Mouse (Mus musculus): ENCODE measurements at regions not wholly inside any gene's neighbourhood (a gene's known extent, or its start where the extent isn't known, plus 50 kb on each side); places are given as distances from the start of the nearest gene placed in this dataset.
A peak's percentile ranks its signal among the peaks of the same experiment; 100 is the strongest.

GRCm38 (mm10) chr13:44293736-44294416 lies 435.4 kb upstream of the Jarid2 start:
- peak; percentile 41 to 52 for DNase-seq (ENCODE audit: low spot score in 2 of 2)

- DNase-seq (ENCODE audit: low spot score in 2 of 2) = no peak
Observed at GRCm38 (mm10) chr13:44295621-44296020, 433.7 kb upstream of the Jarid2 start.

- no peak for DNase-seq (ENCODE audit: low spot score in 2 of 2)
Observed at GRCm38 (mm10) chr13:44300611-44301010, 428.7 kb upstream of the Jarid2 start.

DNA sequence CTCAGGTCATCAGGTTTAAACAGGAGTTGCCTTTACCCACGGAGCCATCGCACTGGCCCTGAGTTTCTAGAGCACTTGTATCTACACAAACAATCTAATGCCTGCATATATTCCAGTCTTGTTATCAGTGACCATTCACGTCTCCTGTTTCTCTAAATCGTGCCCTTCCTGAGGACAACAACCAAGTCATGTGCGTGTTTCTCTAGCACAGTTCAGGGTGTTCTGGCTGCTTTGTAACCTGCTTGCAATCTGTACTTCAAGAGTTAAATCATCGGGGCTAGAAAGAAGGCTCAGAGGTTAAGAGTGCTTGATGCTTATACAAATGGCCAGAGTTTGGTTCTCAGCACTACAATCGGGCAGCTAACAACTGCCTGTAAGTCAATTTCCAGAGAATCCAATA lies 428.1 kb upstream of the Jarid2 start:
- no peak for DNase-seq (ENCODE audit: low spot score in 2 of 2)

DNA sequence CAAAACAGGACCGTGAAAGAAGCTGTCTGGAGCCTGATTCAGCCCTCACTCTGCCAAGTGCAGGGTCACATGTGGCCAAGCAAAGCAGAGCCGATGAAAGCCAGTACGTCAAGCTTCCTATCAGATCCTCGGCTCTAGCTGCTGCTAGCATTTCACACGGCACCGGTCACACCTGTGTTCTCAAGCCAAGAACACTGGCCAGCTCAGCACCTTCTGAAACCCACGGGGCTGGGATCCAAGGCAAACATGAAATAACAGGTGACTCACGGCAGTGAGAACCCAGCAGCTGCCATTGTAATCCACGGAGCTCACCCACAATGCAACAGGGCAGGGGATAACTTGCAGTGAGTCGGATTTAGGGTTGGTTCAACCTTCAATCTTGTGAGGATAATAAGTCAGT lies 427.3 kb upstream of the Jarid2 start:
- no peak for DNase-seq (ENCODE audit: low spot score in 2 of 2)

DNA sequence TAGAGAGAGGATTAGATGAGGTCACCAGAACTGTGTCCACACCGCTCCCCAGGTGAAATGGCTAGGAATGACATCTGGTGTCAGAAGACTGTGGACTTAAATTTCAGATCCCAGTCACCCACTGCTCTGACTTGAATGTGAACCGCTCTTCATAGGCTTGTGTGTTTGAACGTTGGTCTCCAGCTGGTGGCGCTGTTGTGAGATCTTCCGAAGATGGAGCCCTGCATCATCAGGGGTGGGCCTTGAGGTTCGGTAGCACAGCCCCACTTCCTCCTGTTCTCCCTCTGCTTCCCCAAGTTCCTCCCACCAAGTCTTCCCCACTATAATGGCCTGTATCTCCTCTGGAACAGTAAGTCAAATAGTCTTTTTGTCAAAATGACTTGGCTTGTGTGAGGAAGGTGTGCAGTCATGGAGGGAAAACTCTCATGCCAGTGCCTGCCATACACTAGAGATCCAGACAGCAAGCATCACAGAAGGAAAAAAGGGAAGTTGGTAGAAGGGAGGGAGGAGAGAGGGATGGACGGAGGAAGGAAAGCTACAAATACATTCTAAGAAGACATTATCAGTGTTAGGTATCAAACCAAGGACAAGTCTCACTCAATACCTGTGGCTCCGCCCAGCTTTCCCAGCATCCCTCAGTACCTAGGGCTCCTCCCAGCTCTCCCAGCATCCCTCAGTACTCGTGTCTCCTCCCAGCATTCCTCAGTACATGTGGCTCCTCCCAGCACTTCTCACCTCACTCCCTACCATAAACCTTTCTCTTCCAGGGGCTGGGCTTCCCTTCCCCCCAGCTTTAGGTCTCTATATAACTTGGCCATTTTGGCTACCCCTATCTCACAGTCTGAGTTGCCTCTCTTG lies 423.9 kb upstream of the Jarid2 start:
- DNase-seq (ENCODE audit: low spot score in 2 of 2) = no peak

DNA sequence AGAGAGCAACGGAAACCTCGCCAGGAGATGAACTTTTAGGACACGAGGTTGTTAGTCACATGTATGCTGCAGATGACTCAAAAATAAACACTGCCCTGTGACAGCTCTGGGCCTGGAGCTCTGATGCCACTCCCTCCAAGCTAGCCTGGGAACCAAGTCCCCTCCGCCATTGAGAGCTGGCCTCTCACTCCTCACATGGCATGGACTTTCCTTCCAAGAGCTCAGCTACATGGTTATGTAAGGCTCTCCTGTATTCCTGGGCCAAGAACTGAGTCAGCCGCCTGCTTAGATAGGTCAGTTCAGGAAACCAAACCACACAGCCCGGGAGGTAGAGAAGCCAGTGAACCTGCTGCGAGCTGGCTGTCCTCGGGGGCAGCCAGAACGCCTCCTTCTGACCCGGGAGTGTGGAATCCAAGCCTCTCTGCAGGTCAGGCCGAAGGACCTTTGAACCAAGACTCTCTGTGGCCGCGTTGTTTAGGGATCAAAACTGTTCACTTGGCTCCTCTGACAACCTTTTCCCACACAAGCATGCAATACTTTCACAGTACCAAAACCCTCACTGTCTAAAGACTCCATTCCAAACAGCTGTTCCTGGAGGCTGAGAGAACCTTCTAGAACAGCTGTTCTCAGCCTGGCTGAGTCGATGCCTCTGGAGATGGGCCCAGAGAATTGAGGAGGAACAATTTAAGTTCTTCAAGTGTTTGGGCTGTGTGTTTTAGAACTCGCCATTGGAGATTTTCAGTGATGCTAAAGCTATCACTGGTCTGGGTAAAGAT lies 422.8 kb upstream of the Jarid2 start:
- DNase-seq (ENCODE audit: low spot score in 2 of 2) = peak in 1 of 2 experiments; percentile 29

DNA sequence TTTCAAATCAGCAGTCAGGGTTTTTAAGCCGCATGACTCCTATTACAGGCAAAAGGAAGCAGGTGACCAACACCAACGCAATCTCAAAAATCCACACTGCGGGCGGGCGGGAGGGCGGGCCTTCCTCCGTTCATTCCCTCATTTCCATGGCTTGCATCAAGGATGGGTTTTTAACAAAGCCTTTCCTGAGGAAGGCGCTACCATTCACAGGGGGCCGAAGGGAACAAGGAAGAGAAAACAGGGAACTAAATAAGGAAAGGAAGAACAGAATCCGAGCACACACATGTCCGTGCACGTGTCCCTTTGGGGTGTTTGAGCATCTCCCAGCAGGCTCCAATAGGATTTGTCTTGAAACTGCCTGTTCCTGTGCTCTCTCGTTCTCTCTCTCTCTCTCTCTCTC lies 421.0 kb upstream of the Jarid2 start:
- no peak for DNase-seq (ENCODE audit: low spot score in 2 of 2)

DNA sequence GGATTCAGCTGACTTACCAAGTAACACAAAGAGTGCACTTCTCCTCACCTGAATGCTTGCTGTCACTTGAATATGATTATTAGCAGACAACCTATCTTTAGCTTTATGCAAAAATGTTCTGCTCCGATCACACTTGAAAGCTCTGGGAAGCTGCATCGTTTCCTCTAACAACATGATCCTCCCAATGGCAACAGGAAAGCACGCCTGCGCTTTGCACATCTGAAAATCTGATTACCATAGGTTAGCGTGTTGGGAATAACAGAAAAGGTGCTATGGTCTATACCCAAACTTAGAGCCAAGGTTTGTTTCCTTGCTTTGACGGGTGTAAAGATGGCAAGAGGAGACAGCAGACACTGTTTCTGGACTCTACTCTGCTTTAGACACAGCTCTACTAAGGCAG lies 417.0 kb upstream of the Jarid2 start:
- DNase-seq (ENCODE audit: low spot score in 2 of 2) = no peak

DNA sequence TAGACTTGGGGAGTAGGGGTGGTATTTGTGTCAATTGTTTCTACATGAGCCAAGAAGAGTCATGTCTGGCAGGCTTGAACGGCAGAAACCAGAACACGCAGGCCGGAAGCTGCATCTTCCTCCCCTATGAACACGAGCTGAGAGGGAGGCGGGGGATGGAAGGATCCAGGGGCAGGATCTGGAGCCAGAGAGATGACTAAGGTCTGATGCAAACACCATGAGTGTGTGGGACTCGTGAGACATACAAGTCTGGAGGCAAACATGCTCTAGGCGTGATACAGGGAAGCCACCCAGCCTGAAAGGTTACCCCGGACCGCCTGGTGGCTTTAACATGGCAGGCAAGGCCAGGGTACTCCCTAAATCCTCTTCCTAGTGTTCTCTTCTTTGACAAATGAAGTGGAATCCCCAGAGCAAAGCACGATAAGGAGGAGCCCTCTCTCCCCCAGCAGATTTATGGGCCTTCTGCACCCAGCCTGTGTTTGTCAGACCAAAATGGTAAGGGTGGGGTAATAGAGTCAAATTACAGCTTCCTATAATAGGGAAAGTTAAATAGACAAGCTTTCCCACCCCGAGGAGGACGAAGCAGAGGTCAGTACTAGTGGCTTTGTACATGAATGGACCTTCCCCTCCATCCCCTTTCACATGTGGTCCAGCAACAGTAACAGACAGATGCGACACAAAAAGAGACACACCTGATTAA lies 412.4 kb upstream of the Jarid2 start:
- peak; percentile 40 to 50 for DNase-seq (ENCODE audit: low spot score in 2 of 2)

- DNase-seq (ENCODE audit: low spot score in 2 of 2) = peak; percentile 46 to 57
Observed at GRCm38 (mm10) chr13:44317596-44317995, 411.7 kb upstream of the Jarid2 start.

DNA sequence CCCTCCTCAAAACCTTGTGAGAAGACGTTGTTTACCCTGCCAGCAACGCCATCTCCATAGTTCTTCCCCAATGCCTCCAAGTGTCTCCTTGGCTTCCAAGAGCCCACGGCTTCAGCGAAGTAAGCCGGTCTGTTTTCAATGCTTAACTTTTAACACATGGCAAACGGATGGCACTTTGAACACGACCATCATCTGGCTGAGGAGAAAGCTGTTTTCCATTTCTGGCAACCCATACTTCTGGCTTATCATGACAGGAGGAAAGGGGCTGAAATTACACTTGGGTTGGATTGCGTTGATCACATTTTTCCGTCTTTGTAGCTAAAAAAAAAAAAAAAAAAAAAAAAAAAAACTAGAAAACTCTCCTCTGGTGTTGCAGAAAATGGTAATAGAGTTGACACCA lies 410.2 kb upstream of the Jarid2 start:
- no peak for DNase-seq (ENCODE audit: low spot score in 2 of 2)

DNA sequence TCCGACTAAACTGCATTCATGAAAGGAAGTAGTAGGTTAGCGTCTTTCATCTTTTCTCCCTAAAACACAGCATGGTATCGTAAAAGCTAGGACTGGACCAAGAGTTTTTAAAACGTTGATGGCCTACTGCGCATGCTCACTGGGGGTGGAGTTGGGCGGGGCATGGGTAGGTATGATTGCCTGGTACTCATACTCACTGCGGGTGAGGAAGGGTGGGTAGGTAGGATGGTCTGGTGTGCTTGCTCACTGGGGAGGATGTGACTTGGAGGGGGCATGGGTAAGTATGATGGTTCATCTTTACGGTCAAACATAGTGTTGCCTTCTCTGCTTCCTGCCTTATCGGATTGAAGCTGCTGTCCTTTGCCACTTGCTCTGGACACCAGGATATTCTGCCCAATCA lies 409.8 kb upstream of the Jarid2 start:
- DNase-seq (ENCODE audit: low spot score in 2 of 2) = no peak

- DNase-seq (ENCODE audit: low spot score in 2 of 2) = no peak
Observed at GRCm38 (mm10) chr13:44320311-44320710, 409.0 kb upstream of the Jarid2 start.

- peak; percentile 46 to 49 for DNase-seq (ENCODE audit: low spot score in 2 of 2)
Observed at GRCm38 (mm10) chr13:44321009-44321596, 408.2 kb upstream of the Jarid2 start.

DNA sequence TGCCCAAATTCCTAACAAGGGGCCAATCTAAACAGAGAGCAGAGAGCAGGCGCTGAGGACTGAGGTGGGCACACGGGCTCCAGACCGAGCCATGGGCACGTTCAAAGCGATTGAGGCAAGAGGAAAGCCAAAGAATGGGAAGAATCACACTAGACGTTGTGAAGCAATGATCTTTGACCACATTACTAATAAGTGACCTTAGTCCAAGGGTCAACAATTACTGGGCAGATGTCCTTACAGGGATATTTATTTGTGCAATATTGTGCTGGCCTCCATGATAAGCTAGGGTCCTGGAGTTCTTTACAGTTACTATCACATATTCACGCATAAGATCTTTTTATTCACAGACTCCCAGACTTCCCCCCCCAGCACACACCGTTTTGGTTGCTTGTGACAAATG lies 400.9 kb upstream of the Jarid2 start:
- DNase-seq (ENCODE audit: low spot score in 2 of 2) = no peak

GRCm38 (mm10) chr13:44329161-44329560 lies 400.1 kb upstream of the Jarid2 start:
- no peak for DNase-seq (ENCODE audit: low spot score in 2 of 2)

GRCm38 (mm10) chr13:44329701-44330100 lies 399.6 kb upstream of the Jarid2 start:
- no peak for DNase-seq (ENCODE audit: low spot score in 2 of 2)

- DNase-seq (ENCODE audit: low spot score in 2 of 2) = no peak
Observed at GRCm38 (mm10) chr13:44332716-44333240, 396.5 kb upstream of the Jarid2 start.

GRCm38 (mm10) chr13:44339061-44339741 lies 390.1 kb upstream of the Jarid2 start:
- no peak for DNase-seq (ENCODE audit: low spot score in 2 of 2)

GRCm38 (mm10) chr13:44345094-44345493 lies 384.2 kb upstream of the Jarid2 start:
- DNase-seq (ENCODE audit: low spot score in 2 of 2) = no peak
